Mouse (Mus musculus): ENCODE measurements around the gene Rbfox1. TPM values are rescaled to one million over a fixed set of nuclear protein-coding genes. Genes with fewer than 3 reads are reported as not detected.

The Rbfox1 gene
- total RNA-seq, 2 experiments from 2014 or later, result 342 to 356 TPM

- no peak for DNase-seq (ENCODE audit: low spot score in 2 of 2)
These were observed 1221.4 kb downstream of the Rbfox1 start for GRCm38 (mm10) chr16:7106450-7107015.

GRCm38 (mm10) chr16:7115945-7116344 is 1230.8 kb downstream of the Rbfox1 start:
- no peak for DNase-seq (ENCODE audit: low spot score in 2 of 2)

DNA sequence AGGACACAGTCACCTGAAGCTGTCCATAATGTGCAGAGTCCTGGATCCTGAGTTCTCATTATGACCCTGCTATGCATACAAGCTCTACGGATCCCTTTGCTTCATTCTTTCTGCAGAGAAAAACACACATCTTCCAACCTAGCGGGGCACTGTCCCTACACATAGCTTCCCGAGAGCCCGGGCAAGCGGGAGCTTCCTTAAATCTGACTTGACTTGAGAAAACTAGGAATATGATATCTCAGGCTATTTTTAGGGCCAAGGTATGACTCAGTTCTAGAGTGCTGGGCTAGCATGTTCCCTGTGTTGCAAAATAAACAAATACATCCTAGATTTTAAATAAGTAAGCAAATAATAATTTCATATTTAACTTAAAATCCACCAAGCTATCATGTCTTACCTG is 1244.4 kb downstream of the Rbfox1 start:
- no peak for DNase-seq (ENCODE audit: low spot score in 2 of 2)

- no peak for DNase-seq (ENCODE audit: low spot score in 2 of 2)
These were observed 1247.3 kb downstream of the Rbfox1 start for GRCm38 (mm10) chr16:7132434-7132833.

DNA sequence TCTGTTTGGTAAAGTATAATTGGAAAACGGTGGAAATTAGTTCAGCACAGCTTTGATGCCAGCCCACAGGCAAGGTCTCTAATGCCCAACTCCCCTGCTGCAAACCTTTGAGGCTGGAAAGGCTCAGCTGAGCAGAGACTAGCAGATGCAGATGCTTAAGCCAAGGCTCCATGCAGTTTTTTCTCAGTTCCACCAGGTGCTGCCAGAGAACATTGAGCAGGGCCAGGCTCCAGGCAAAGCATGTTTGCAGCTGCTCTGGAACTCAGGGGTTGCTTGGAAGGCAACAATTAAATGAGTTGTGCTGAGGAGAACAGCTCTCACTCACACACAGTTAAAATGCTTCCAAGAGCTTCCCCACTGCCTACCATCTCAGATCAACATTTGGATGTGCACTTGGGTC is 1251.8 kb downstream of the Rbfox1 start:
- peak in 1 of 2 experiments; percentile 47 for DNase-seq (ENCODE audit: low spot score in 2 of 2)

DNA sequence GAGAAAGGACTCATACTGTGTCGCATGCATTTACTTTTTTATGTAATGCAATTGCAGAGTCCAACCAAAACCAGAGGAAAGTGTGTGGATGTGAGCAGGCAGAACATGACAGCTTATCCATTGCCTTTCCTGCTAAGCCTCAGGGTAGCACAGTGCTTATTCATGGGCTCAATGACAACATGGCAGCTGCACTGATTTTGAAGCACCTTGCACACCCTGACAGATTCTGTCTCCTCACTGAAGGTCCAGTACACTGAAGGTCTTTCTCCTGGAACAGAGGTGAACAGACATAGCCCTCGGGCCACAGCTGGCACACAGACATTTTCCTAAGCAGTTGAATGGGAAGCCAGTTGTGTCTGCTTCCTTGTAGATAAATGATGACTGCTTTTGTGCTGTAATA is 1254.3 kb downstream of the Rbfox1 start:
- DNase-seq (ENCODE audit: low spot score in 2 of 2), result no peak

DNA sequence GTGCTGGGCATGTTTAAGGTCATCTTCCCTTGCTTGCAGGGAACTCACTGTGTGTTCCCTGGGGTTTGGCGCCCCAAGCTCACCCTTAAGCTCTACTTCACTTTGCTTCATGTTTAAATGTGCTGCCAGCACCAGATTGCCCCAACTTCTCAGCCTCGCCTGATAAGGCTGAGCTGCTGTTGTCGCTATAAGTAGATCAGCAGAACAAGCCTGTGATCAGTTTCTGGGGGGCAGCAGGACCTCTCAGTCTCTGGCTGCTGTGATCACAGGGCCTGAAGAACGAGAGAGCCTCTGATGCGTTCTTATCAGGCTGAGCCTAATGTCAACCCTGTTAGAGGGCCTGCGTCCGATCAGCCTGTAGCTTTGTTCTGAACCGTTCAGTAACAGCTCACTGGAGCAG is 1255.8 kb downstream of the Rbfox1 start:
- peak in 1 of 2 experiments; percentile 46 for DNase-seq (ENCODE audit: low spot score in 2 of 2)

- no peak for DNase-seq (ENCODE audit: low spot score in 2 of 2)
These were observed 1260.3 kb downstream of the Rbfox1 start for GRCm38 (mm10) chr16:7145505-7145904.

DNA sequence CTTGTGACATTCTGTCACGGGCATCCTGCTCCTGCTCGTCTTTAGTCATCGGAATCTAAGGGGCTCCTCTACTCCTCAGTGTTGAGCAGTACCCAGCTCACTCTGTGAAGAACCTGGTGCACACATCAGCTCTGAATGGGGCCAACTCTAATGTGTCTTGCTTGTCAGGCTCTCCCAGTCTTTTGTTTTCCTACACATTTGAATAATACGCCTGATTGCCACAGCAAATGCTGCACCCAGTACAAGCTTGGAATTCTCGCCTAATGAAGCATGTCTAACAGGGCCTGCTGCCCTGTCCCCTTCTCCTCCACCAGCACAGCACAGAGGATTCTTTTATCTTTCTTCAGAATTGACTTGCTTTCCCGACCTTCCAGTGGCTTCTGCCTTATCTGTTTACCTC is 1261.3 kb downstream of the Rbfox1 start:
- DNase-seq (ENCODE audit: low spot score in 2 of 2), result no peak

GRCm38 (mm10) chr16:7147884-7148283 is 1262.7 kb downstream of the Rbfox1 start:
- DNase-seq (ENCODE audit: low spot score in 2 of 2), result no peak

GRCm38 (mm10) chr16:7149106-7149899 is 1264.1 kb downstream of the Rbfox1 start:
- DNase-seq (ENCODE audit: low spot score in 2 of 2), result no peak

DNA sequence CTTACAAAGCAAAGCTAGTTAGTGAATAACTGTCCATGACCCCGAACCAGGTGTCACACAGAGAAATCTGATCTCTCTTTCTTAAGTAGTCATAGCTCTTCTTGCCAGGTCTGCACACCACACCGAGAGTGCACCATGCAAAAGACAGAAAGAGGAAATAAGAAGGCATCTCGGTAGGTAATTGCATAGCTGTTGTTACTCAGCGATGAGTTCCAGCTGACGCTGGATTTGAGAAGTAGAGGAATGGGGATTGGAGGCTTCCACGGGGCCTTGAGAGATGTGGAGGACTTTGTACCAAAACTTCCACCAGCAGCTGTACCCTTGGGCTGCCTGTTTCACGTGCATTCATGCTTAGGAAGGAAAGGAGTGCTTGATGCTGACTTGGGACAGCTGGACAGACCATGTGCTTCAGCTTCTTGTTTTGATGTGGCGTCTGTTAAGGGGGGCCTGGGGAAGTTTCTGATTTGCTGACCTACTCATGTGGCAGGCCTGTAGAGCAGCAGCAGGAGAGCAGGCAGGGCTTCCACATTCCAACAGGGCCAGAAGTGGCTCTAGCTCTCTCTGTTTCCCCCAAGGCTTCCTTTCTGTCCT is 1265.1 kb downstream of the Rbfox1 start:
- DNase-seq (ENCODE audit: low spot score in 2 of 2), result no peak

GRCm38 (mm10) chr16:7152401-7152800 is 1267.2 kb downstream of the Rbfox1 start:
- no peak for DNase-seq (ENCODE audit: low spot score in 2 of 2)

GRCm38 (mm10) chr16:7154671-7155070 is 1269.5 kb downstream of the Rbfox1 start:
- no peak for DNase-seq (ENCODE audit: low spot score in 2 of 2)

GRCm38 (mm10) chr16:7158856-7159826 is 1274.0 kb downstream of the Rbfox1 start:
- DNase-seq (ENCODE audit: low spot score in 2 of 2), result no peak

GRCm38 (mm10) chr16:7159827-7160217 is 1274.7 kb downstream of the Rbfox1 start:
- no peak for DNase-seq (ENCODE audit: low spot score in 2 of 2)

GRCm38 (mm10) chr16:7162168-7162567 is 1277.0 kb downstream of the Rbfox1 start:
- no peak for DNase-seq (ENCODE audit: low spot score in 2 of 2)

DNA sequence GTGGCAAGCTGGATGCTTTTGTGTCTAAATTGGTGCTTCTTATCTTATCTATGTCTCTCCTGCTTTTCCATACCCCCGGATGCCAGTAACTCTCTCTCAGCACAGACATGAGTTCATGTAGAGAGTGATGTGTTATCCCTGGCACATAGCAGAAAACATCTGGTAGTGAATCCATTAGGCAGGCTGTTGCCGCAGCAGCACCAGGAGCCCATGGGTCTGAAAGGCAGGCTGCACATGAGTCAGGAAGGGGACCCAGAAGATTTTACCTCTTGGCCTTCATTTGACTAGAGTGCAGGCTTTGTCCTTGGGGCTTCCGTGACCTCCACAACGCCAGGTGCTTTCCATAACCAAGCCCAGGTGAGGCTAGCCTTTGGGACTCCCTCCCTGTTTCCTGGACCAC is 1278.5 kb downstream of the Rbfox1 start:
- no peak for DNase-seq (ENCODE audit: low spot score in 2 of 2)

- DNase-seq (ENCODE audit: low spot score in 2 of 2), result no peak
These were observed 1279.1 kb downstream of the Rbfox1 start for GRCm38 (mm10) chr16:7164153-7164737.

DNA sequence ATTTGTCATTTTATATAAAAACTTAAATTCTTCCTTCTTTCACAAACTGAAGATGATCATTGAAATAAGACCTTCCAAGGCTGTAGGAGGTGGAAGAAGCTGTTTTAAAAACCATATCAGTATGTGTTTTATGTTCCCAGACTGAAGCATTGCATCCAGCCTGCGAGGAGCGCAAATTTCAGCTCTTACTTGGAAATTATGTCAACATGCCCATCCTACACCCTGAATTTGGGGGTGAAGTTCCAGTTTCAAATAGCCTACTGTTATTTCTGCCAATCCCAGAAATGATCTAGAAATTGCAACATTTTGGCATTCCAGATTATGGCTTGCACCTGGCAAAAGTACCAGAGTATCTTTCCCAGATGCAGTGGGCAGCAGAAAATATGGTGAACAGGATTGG is 1290.8 kb downstream of the Rbfox1 start:
- DNase-seq (ENCODE audit: low spot score in 2 of 2), result no peak

- DNase-seq (ENCODE audit: low spot score in 2 of 2), result peak; percentile 34
These were observed 1302.6 kb downstream of the Rbfox1 start for GRCm38 (mm10) chr16:7187788-7188187.
